11 mouse cellular contexts compared by ENCODE assay signal in the genomic region with DNA sequence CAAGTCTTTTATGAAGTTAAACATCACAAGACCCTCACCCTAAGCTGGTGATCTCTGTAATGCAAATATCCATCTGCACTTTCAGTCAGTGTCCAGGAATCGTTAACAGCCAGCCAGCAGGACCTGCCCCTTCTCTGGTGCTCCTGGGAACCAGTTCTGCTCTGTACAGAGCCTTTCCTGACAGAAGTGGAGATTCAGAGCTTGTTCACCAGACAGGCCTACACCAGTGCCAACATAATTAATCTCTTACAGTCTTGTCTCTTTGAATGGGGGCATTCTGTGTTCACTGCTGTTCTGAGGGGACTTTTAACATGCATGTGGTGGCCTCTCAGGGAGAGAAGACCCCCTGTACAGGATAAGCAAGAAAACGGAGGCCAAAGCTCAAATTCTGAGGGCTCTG.
"Had no signal": no experiment of that assay in that cellular context is flagged by ENCODE, and none has a peak within 500 bp of the region (broad histone marks: within the 10 kb centered on the region; RNA-seq: fewer than 3 reads in every experiment).

No protein-coding gene starts in this region.

- H3K4me1 ChIP-seq: neural tube, embryonic 12.5 days had no signal

- DNase-seq: kidney, adult 8-10 months; kidney, postnatal 25 days; liver; lung, adult 18-20 months; right cerebral cortex, adult 18-20 months; right cerebral cortex, postnatal 25 days; thymus, postnatal 36 days had no signal

- H3K9me3 ChIP-seq: neural tube, embryonic 12.5 days had no signal

- H3K4me2 ChIP-seq: neural tube, embryonic 12.5 days had no signal

- H3K36me3 ChIP-seq: neural tube, embryonic 12.5 days had no signal

- H3K9ac ChIP-seq: liver, embryonic 14.5 days; neural tube, embryonic 12.5 days had no signal

- H3K4me3 ChIP-seq: left cerebral cortex, adult 2 months; myocyte; neural tube, embryonic 12.5 days had no signal

- H3K27me3 ChIP-seq: neural tube, embryonic 12.5 days had no signal

- H3K27ac ChIP-seq: left cerebral cortex, adult 2 months; liver, embryonic 14.5 days; neural tube, embryonic 12.5 days had no signal
